Mouse (Mus musculus): ENCODE results near the gene Dis3l. TPM values are rescaled to one million over a fixed set of nuclear protein-coding genes. Genes with fewer than 3 reads are reported as not detected.

Gene Dis3l
- polyA plus RNA-seq, 1 experiment = 0.39 TPM

DNA sequence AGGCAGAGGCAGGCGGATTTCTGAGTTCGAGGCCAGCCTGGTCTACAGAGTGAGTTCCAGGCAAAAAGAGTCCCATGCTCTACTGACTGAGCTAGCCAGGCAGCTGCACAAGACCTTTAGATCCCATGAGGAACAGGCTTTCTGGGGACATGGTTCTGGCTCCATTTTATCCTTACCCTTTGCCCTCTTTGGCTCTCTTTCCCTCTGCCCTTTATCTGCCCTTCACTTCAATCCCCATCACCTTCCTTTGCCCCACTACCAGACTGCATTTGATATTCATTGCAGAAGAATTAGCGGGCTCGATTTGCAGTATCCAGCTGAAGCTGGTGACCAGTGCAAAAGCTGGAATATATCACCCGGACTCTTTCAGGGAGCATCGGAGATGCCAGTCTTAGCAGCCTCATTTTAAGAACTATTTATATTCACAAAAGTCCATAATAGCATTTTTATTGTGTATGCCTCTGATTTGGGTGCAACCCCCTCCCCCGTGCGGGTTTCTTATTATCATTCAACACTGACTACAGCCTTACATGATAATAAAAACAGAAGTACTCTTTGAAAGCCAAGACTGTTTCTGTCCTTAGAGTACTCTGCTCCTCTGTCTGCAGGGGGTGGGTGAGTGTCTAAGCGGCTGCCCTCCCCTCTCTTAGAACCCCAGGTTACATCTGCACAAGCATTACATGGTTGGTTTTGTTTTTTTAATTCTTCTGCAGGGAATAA, 20.3 kb upstream of the Dis3l start:
- TF ChIP-seq GATA1 (IDR thresholded peaks at IDR 0.05; ENCODE audit: low read length) (no peak), TAL1 (IDR thresholded peaks at IDR 0.05; ENCODE audit: low read length) (no peak)
- no peaks in the 10 kb centered on the region for H3K36me3 ChIP-seq (ENCODE audit: control insufficient read depth)
- H3K4me3 ChIP-seq (replicated peaks) = no peak overlapping the region
- no peaks in the 10 kb centered on the region for H3K27me3 ChIP-seq (ENCODE audit: control insufficient read depth)
- no peaks in the 10 kb centered on the region for H3K9me3 ChIP-seq (ENCODE audit: control insufficient read depth, low read length)
- no peaks in the 10 kb centered on the region for H3K4me1 ChIP-seq (ENCODE audit: control insufficient read depth)

DNA sequence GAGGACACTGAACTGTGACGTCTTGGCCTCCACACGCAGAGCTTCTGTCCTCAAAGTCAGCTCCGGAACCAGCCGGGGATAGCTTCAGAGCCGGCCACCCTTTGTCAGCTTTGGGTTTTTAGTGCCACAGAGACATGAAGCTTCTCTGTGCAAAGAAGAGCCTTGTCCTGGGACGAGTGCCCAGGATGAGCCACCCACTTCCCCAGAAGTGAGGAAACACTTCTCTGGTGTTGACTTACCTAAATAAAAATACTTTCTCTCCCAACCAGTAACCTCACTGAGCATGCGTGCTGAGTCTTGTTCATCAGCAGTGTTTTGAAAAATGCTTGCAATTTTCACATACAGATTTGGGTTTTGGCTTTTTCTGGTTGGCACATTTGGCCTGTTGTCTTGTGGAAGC, 14.5 kb upstream of the Dis3l start:
- Histone ChIP-seq H3K27me3 (ENCODE audit: control insufficient read depth) (no peaks in the 10 kb centered on the region), H3K4me1 (ENCODE audit: control insufficient read depth) (no peaks in the 10 kb centered on the region), H3K9me3 (ENCODE audit: control insufficient read depth, low read length) (no peaks in the 10 kb centered on the region), H3K36me3 (ENCODE audit: control insufficient read depth) (no peaks in the 10 kb centered on the region), H3K4me3 (replicated peaks) (no peak overlapping the region)
- TF ChIP-seq TAL1 (IDR thresholded peaks at IDR 0.05; ENCODE audit: low read length) (no peak), GATA1 (IDR thresholded peaks at IDR 0.05; ENCODE audit: low read length) (no peak)

DNA sequence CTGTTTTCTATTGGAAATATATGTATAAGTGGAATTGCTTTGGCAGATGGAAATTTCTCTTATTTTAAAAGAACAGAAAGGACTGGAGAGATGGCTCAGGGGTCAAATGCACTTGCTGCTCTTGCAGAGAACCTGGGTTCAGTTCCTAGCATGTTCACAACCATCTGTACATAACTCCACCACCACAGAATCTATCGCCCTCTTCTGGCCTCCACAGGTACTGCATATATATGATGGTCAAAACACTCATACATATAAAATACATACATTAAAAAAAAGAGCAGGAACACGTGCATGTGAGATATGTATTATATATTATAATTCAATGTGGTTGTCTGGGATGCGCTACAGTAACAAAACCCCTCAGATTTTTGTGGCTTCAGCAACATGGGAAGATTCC, 10.1 kb upstream of the Dis3l start:
- Histone ChIP-seq H3K4me3 (replicated peaks) (no peak overlapping the region), H3K36me3 (ENCODE audit: control insufficient read depth) (no peaks in the 10 kb centered on the region), H3K9me3 (ENCODE audit: control insufficient read depth, low read length) (no peaks in the 10 kb centered on the region), H3K27me3 (ENCODE audit: control insufficient read depth) (no peaks in the 10 kb centered on the region), H3K4me1 (ENCODE audit: control insufficient read depth) (no peaks in the 10 kb centered on the region)
- TF ChIP-seq TAL1 (IDR thresholded peaks at IDR 0.05; ENCODE audit: low read length) = no peak

DNA sequence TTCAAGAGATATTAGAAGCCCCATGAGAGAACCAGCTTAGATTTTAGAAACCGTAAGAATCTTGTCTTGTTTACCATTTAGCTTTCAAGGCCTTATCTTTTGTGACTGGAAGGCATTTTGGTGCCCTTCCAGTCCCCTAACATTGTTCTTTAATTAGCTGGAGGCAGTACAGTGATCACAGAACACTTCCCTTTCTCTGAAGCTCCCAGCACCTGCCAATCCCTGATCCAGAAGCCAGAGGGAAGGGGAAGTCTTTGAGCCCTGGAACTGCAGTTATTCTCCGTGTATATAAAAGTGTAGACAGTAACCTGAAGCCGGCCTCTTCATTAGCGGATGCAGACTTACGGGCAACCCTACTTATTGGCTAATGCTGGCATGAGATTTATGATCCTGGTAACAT, 8.4 kb upstream of the Dis3l start:
- TF ChIP-seq TAL1 (IDR thresholded peaks at IDR 0.05; ENCODE audit: low read length) (no peak), GATA1 (IDR thresholded peaks at IDR 0.05; ENCODE audit: low read length) (no peak)
- H3K36me3 ChIP-seq (ENCODE audit: control insufficient read depth) = no peaks in the 10 kb centered on the region
- no peak overlapping the region for H3K4me3 ChIP-seq (replicated peaks)
- H3K9me3 ChIP-seq (ENCODE audit: control insufficient read depth, low read length) = no peaks in the 10 kb centered on the region
- no peaks in the 10 kb centered on the region for H3K27me3 ChIP-seq (ENCODE audit: control insufficient read depth)
- no peaks in the 10 kb centered on the region for H3K4me1 ChIP-seq (ENCODE audit: control insufficient read depth)

DNA sequence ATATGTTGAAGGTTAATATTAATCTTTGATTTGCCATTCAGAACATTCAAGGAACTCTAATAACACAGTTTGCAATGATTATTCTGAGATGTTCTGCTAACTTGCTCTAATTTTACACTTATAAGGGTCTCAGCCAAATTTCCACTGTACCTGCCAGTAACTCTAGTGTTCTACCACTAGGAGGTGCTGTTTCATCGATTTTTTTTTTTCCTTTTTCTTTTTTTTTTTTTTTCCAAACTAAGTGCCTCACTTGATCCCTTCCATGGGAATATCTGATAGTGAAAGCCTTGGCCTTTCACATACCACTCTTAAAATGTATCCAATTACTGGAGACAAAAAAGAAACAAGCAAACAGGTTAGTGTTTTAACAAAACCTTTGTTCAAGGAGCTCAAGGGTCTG, 6.3 kb upstream of the Dis3l start:
- H3K27me3 ChIP-seq (ENCODE audit: control insufficient read depth) = no peaks in the 10 kb centered on the region
- H3K9me3 ChIP-seq (ENCODE audit: control insufficient read depth, low read length) = no peaks in the 10 kb centered on the region
- TF ChIP-seq GATA1 (IDR thresholded peaks at IDR 0.05; ENCODE audit: low read length) (no peak), TAL1 (IDR thresholded peaks at IDR 0.05; ENCODE audit: low read length) (no peak)
- no peaks in the 10 kb centered on the region for H3K36me3 ChIP-seq (ENCODE audit: control insufficient read depth)
- H3K4me1 ChIP-seq (ENCODE audit: control insufficient read depth) = peaks cover 3% of the 10 kb centered on the region
- no peak overlapping the region for H3K4me3 ChIP-seq (replicated peaks)

DNA sequence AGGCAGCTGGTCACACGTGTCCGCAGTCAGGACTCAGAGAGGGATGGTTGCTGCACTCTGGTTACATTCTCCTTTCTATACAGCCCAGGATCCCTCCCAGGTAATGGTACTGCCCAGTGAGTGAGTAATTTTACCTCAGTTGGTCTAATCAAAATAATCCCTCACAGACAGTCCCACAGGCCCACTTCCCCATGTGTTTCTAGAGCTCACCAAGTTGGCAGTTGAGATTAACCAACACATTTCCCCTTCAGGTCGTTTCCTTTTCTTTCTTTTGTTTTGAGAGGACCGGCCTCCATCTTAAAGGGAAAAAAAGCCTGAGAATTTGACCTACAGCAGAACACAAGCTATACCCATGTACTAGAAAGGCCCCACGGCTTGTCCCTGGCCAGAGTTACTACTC, 4.8 kb upstream of the Dis3l start:
- no peaks in the 10 kb centered on the region for H3K27me3 ChIP-seq (ENCODE audit: control insufficient read depth)
- no peak for TF ChIP-seq TAL1 (IDR thresholded peaks at IDR 0.05; ENCODE audit: low read length)
- TF ChIP-seq GATA1 (IDR thresholded peaks at IDR 0.05; ENCODE audit: low read length) = no peak
- H3K4me3 ChIP-seq (replicated peaks) = no peak overlapping the region
- no peaks in the 10 kb centered on the region for H3K36me3 ChIP-seq (ENCODE audit: control insufficient read depth)
- peaks cover 16% of the 10 kb centered on the region for H3K4me1 ChIP-seq (ENCODE audit: control insufficient read depth)
- no peaks in the 10 kb centered on the region for H3K9me3 ChIP-seq (ENCODE audit: control insufficient read depth, low read length)

DNA sequence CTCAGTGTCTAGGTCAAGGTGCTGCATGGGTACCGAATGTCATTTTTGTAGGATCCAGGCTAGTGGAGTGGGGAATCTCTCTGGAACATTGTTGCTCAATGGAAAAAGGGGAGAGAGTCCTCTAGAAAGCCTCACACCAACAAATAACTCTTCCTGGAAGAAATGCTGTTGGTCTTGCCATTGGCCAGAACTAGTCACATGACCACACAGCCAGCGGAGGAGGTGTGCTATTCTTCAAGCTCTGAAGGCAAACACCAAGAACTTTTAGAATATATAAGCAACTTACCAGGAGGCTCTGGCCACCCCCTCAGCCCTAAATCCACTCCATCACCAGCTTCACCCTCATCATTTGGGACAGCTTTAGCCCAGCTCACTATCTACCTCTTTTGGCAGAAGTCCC, 2.6 kb upstream of the Dis3l start:
- no peaks in the 10 kb centered on the region for H3K9me3 ChIP-seq (ENCODE audit: control insufficient read depth, low read length)
- H3K4me1 ChIP-seq (ENCODE audit: control insufficient read depth) = peaks cover 32% of the 10 kb centered on the region
- H3K36me3 ChIP-seq (ENCODE audit: control insufficient read depth) = no peaks in the 10 kb centered on the region
- TF ChIP-seq TAL1 (IDR thresholded peaks at IDR 0.05; ENCODE audit: low read length) = no peak
- no peak for TF ChIP-seq GATA1 (IDR thresholded peaks at IDR 0.05; ENCODE audit: low read length)
- no peak overlapping the region for H3K4me3 ChIP-seq (replicated peaks)
- no peaks in the 10 kb centered on the region for H3K27me3 ChIP-seq (ENCODE audit: control insufficient read depth)

DNA sequence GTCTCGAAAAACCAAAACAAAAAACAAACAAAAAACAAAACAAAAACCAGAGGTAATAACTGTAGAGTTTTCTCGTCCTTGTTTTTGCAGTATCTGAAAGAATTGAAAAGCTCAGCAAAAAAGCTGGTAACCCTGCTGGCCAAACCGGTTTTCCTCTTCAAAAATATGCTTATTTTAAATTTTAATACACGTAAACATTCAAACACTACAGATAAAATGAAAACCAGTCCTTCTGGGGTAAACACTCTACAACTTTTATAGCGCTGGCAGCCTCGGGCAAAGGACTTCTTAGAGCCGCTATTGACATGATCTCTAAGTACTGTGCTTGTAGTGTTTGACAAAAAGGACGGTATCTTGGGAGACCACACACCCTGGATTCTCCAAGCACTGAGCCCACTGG, 583 bp upstream of the Dis3l start:
- H3K4me3 ChIP-seq (replicated peaks) = peak overlapping the region; percentile 20
- peaks cover 8% of the 10 kb centered on the region for H3K36me3 ChIP-seq (ENCODE audit: control insufficient read depth)
- no peaks in the 10 kb centered on the region for H3K9me3 ChIP-seq (ENCODE audit: control insufficient read depth, low read length)
- H3K4me1 ChIP-seq (ENCODE audit: control insufficient read depth) = peaks cover 32% of the 10 kb centered on the region
- TF ChIP-seq TAL1 (IDR thresholded peaks at IDR 0.05; ENCODE audit: low read length) (no peak), GATA1 (IDR thresholded peaks at IDR 0.05; ENCODE audit: low read length) (no peak)
- no peaks in the 10 kb centered on the region for H3K27me3 ChIP-seq (ENCODE audit: control insufficient read depth)

DNA sequence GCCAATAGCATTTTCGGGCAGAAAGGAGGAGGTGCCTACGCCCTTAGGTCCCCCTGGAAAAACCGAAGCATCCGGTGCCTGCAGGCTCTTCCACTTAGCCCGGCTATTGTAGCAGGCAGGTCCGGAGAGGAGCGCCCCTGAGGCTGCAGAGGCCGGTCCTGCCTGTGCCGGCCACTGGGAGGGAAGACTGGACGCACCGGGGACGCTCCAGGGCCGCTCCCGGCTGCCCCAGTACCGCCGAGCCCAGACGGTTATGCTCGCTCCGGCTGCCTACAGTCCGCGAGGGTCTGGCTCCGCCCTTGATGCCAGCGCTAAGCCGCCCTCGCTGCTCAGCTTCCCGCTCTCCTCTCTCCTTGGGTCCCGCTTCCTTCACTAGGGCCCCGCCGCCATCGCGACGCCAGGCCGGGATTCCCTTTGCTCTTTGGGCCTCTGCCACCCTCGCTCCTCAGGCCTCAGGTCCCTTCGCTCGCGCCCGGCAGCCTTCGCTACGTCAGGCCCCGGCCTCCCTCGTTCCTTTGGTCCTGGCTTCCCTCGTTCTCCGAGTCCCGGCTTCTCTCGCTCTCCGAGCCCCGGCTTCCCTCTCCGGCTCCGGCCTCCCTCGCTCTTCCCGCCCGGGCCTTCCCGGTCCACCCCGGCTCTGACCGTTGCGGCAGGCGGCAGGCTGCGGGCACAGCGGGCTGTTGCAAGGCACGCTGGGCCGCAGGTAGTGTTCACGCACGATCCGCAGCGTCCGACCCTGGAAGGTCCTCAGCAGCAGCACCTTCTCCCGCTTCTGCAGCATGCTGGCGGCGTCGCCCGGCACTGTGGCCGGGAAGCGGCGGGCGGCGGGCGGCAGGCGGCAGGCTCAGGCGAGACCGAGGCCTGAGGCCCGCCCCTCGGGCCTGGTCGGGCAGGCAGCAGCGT, 486 bp downstream of the Dis3l start:
- TF ChIP-seq GATA1 (IDR thresholded peaks at IDR 0.05; ENCODE audit: low read length) (no peak), TAL1 (IDR thresholded peaks at IDR 0.05; ENCODE audit: low read length) (no peak)

More for the DNA sequence above, 486 bp downstream of the Dis3l start:
- peaks cover 19% of the 10 kb centered on the region for H3K36me3 ChIP-seq (ENCODE audit: control insufficient read depth)
- no peaks in the 10 kb centered on the region for H3K9me3 ChIP-seq (ENCODE audit: control insufficient read depth, low read length)
- no peaks in the 10 kb centered on the region for H3K27me3 ChIP-seq (ENCODE audit: control insufficient read depth)
- peak overlapping the region; percentile 93 for H3K4me3 ChIP-seq (replicated peaks)
- peaks cover 32% of the 10 kb centered on the region for H3K4me1 ChIP-seq (ENCODE audit: control insufficient read depth)
